Mouse (Mus musculus) neural tube, embryonic 13.5 days (tissue): Measurements from ENCODE around the gene Phlpp2. TPM values are rescaled to one million over a fixed set of nuclear protein-coding genes. Genes with fewer than 3 reads are reported as not detected.
A peak's percentile ranks its signal among the peaks of the same experiment; 100 is the strongest.

Experiments used
- ATAC-seq: fragments of 200-750 bp; cut with Nextera tagmentation; 2 replicates; pipeline ENCODE4 v1.8.0; 2017; ENCODE audit warnings: low read depth, mild to moderate bottlenecking, moderate TSS enrichment, moderate library complexity
- H3K27ac ChIP-seq: fragments of 300-500 bp; sonication (generic); replicated peaks from 2 replicates; pipeline ENCODE4 v1.5.1; 2015; ENCODE audit warnings: moderate library complexity, mild to moderate bottlenecking, inconsistent platforms
- H3K27me3 ChIP-seq: fragments of 300-500 bp; sonication (generic); 2 replicates; pipeline ENCODE4 v1.6.1; 2015; ENCODE audit warnings: mild to moderate bottlenecking, inconsistent platforms
- H3K36me3 ChIP-seq: fragments of 300-500 bp; sonication (generic); 2 replicates; pipeline ENCODE4 v1.6.1; 2015; ENCODE audit warnings: mild to moderate bottlenecking, inconsistent platforms
- H3K4me1 ChIP-seq: fragments of 300-500 bp; sonication (generic); replicated peaks from 2 replicates; pipeline ENCODE4 v1.6.1; 2015; ENCODE audit warnings: inconsistent platforms
- H3K4me2 ChIP-seq: fragments of 300-500 bp; sonication (generic); 2 replicates; pipeline ENCODE4 v1.6.1; 2015; ENCODE audit warnings: inconsistent platforms, mild to moderate bottlenecking, moderate library complexity
- H3K4me3 ChIP-seq: fragments of 300-500 bp; sonication (generic); 2 replicates; pipeline ENCODE4 v1.5.1; 2015; ENCODE audit warnings: mild to moderate bottlenecking, inconsistent platforms
- H3K9ac ChIP-seq: fragments of 300-500 bp; sonication (generic); 2 replicates; pipeline ENCODE4 v1.6.1; 2015; ENCODE audit warnings: moderate library complexity, mild to moderate bottlenecking, inconsistent platforms
- H3K9me3 ChIP-seq: fragments of 300-500 bp; sonication (generic); 2 replicates; pipeline ENCODE4 v1.6.1; 2016; ENCODE audit warnings: inconsistent platforms
- WGBS: fragments of 180-500 bp; shearing (Covaris S2); methylation state at CpG from one replicate; pipeline ENCODE4 v1.1.7; 2015; 5-methylcytosine and 5-hydroxymethylcytosine counted together
- polyA plus RNA-seq: library from polyadenylated mRNA; unstranded; fragments of >200 nt; fragmentation: Nextera tagmentation; extraction: Ambion mirVana; gene quantifications from 2 replicates; pipeline ENCODE4 v1.2.1, GENCODE M21; 2015

Phlpp2 gene
- polyA plus RNA-seq, 1 experiment from 2014 or later, result 3.8 TPM

- Histone ChIP-seq H3K4me1 (peaks cover 15% of the 10 kb centered on the region; the same call in 1 of the 2 replicates), H3K4me3 (no peak overlapping the region), H3K4me2 (no peak overlapping the region), H3K27me3 (no peaks in the 10 kb centered on the region), H3K27ac (no peak overlapping the region), H3K9ac (no peak overlapping the region), H3K9me3 (peaks cover 12% of the 10 kb centered on the region; the same call in 1 of the 2 replicates), H3K36me3 (no peaks in the 10 kb centered on the region)
- no peak for ATAC-seq
- 83% methylated on average over 6 of the region's 6 CpGs for WGBS
Observed at GRCm38 (mm10) chr8:109979339-109979738, 111.0 kb downstream of the Phlpp2 start.

DNA sequence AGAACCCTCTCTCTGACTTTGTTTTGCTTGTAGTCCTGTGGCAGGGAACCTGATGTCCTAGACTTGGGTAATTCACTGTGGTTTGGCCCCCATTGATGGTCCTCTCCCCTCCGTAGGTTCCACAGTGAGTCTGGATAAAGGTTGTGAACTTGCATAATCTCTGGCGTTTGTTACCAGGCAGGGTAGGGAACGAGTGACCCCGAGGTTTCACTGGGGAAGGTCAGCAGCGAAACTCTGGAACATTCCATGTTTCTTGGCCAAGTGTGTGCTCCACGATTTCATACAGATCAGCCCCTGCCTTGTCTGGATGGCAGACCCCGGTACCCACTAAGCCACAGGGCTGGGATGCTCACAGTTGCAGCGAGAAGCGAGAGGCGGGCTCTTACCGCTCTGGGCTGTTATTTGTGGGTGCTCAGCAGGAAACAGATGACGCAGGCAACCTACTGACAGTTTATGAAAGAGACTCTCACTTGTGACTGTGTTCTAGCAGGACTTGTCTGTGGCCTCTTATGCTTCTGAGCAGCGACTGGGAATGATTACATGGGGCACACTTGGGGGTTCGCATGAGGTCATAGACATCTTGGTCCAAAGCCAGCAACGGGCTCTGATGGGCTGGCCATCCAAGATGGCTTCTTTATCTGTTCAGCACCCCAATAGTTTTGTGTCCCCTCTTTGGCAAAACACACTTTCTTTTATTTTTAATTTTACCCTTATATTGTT is 114.2 kb downstream of the Phlpp2 start:
- Histone ChIP-seq H3K9me3 (no peaks in the 10 kb centered on the region), H3K27ac (no peak overlapping the region), H3K9ac (no peak overlapping the region), H3K36me3 (no peaks in the 10 kb centered on the region), H3K27me3 (no peaks in the 10 kb centered on the region), H3K4me3 (no peak overlapping the region), H3K4me2 (no peak overlapping the region), H3K4me1 (peaks cover 23% of the 10 kb centered on the region; the same call in 1 of the 2 replicates)
- WGBS, result 79% methylated on average over 15 of the region's 15 CpGs
- no peak for ATAC-seq

GRCm38 (mm10) chr8:109983944-109984343 is 115.6 kb downstream of the Phlpp2 start:
- Histone ChIP-seq H3K4me2 (peak overlapping the region; percentile 2; the same call in 1 of the 2 replicates), H3K9me3 (no peaks in the 10 kb centered on the region), H3K4me3 (no peak overlapping the region), H3K9ac (no peak overlapping the region), H3K27me3 (no peaks in the 10 kb centered on the region), H3K27ac (peak overlapping the region; percentile 67), H3K4me1 (peaks cover 23% of the 10 kb centered on the region; the same call in 1 of the 2 replicates), H3K36me3 (no peaks in the 10 kb centered on the region)
- peak; percentile 65; the same call in 1 of the 2 replicates for ATAC-seq
- WGBS, result 24% methylated on average over 5 of the region's 5 CpGs

- H3K9me3 ChIP-seq, result no peaks in the 10 kb centered on the region
- no peaks in the 10 kb centered on the region for H3K36me3 ChIP-seq
- WGBS, result 70% methylated on average over 7 of the region's 7 CpGs
Observed at GRCm38 (mm10) chr8:109986384-109986783, 118.0 kb downstream of the Phlpp2 start.

GRCm38 (mm10) chr8:109987776-109988175 is 119.4 kb downstream of the Phlpp2 start:
- 86% methylated on average over 7 of the region's 7 CpGs for WGBS
- Histone ChIP-seq H3K4me1 (peaks cover 20% of the 10 kb centered on the region; the same call in 1 of the 2 replicates), H3K27me3 (no peaks in the 10 kb centered on the region), H3K4me2 (no peak overlapping the region), H3K9me3 (no peaks in the 10 kb centered on the region), H3K4me3 (no peak overlapping the region), H3K27ac (no peak overlapping the region), H3K9ac (no peak overlapping the region), H3K36me3 (no peaks in the 10 kb centered on the region)
- ATAC-seq, result no peak

More at GRCm38 (mm10) chr8:109986384-109986783, 118.0 kb downstream of the Phlpp2 start:
- Histone ChIP-seq H3K27me3 (no peaks in the 10 kb centered on the region), H3K27ac (no peak overlapping the region), H3K4me1 (peaks cover 23% of the 10 kb centered on the region; the same call in 1 of the 2 replicates), H3K9ac (no peak overlapping the region), H3K4me3 (no peak overlapping the region), H3K4me2 (no peak overlapping the region)
- ATAC-seq, result no peak

- H3K4me2 ChIP-seq, result no peak overlapping the region
- H3K9ac ChIP-seq, result no peak overlapping the region
- WGBS, result 93% methylated on average over 8 of the region's 8 CpGs
- no peaks in the 10 kb centered on the region for H3K9me3 ChIP-seq
- no peaks in the 10 kb centered on the region for H3K36me3 ChIP-seq
- no peak overlapping the region for H3K27ac ChIP-seq
- no peak for ATAC-seq
- peaks cover 9% of the 10 kb centered on the region; the same call in 1 of the 2 replicates for H3K4me1 ChIP-seq
- H3K27me3 ChIP-seq, result no peaks in the 10 kb centered on the region
- H3K4me3 ChIP-seq, result no peak overlapping the region
Observed at GRCm38 (mm10) chr8:109989151-109989550, 120.8 kb downstream of the Phlpp2 start.

- Histone ChIP-seq H3K27ac (no peak within 1 kb of the TSS), H3K4me2 (no peak within 1 kb of the TSS), H3K9ac (no peak within 1 kb of the TSS), H3K27me3 (no peaks in the 10 kb centered on the region), H3K4me3 (no peak within 1 kb of the TSS), H3K36me3 (no peaks in the 10 kb centered on the region), H3K9me3 (no peaks in the 10 kb centered on the region), H3K4me1 (no peaks in the 10 kb centered on the region)
- WGBS, result 87% methylated on average over 8 of the region's 8 CpGs
- no peak for ATAC-seq
Observed at GRCm38 (mm10) chr8:109990224-109990623, 121.9 kb downstream of the Phlpp2 start, which contains the start of gene Tat. TSS of gene Tat (plus strand) at chr8:109990437.

- no peak for ATAC-seq
- no peak overlapping the region for H3K9ac ChIP-seq
- H3K36me3 ChIP-seq, result no peaks in the 10 kb centered on the region
- WGBS, result 71% methylated on average over 5 of the region's 5 CpGs
- no peaks in the 10 kb centered on the region for H3K9me3 ChIP-seq
- H3K4me2 ChIP-seq, result no peak overlapping the region
- H3K27ac ChIP-seq, result no peak overlapping the region
- no peaks in the 10 kb centered on the region for H3K4me1 ChIP-seq
- no peaks in the 10 kb centered on the region for H3K27me3 ChIP-seq
- no peak overlapping the region for H3K4me3 ChIP-seq
Observed at GRCm38 (mm10) chr8:109992166-109992565, 123.8 kb downstream of the Phlpp2 start.

DNA sequence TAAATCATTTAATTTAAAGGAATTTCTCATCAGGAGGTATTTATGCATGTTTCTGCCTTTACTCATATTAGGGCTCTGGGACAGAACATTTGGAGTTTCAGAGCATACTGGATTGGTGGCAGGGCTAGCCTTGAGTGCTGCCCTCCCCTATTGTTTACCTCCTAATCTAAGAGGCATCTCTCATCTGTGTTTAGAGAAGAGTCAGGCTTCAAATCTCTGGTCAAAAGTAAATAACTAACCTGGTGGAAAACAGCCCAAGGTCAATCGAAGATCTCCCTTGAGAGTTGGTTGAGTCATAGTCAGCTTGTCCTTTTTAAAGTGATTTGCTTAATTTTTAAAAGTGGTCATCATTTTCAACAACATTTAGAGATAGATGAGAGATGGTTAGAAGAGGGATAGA is 124.6 kb downstream of the Phlpp2 start:
- WGBS, result 87% methylated on average over 1 of the region's 1 CpGs
- no peak for ATAC-seq

More for the DNA sequence above, 124.6 kb downstream of the Phlpp2 start:
- Histone ChIP-seq H3K27ac (no peak overlapping the region), H3K9me3 (no peaks in the 10 kb centered on the region), H3K4me1 (no peaks in the 10 kb centered on the region), H3K4me2 (no peak overlapping the region), H3K9ac (no peak overlapping the region), H3K4me3 (no peak overlapping the region), H3K27me3 (no peaks in the 10 kb centered on the region), H3K36me3 (no peaks in the 10 kb centered on the region)

Other genes with a start within 250 kb of the Phlpp2 start
- gene Ist1, start 175.3 kb upstream of the Phlpp2 start, polyA plus RNA-seq, result 177 and 190 TPM in 2 replicates
- gene Zfp821, start 163.0 kb upstream of the Phlpp2 start, polyA plus RNA-seq, result 69.6 and 74.6 TPM in 2 replicates
- 3.5 and 3.7 TPM in 2 replicates for gene Atxn1l, start 130.8 kb upstream of the Phlpp2 start, polyA plus RNA-seq
- 49.6 and 53.4 TPM in 2 replicates for gene Ap1g1, start 90.0 kb upstream of the Phlpp2 start, polyA plus RNA-seq
- 0.55 and 0.74 TPM in 2 replicates for gene Marveld3, start 93.7 kb downstream of the Phlpp2 start, polyA plus RNA-seq
- not detected in 2 replicates for gene Tat, start 121.9 kb downstream of the Phlpp2 start, polyA plus RNA-seq
- gene Chst4, start 171.2 kb downstream of the Phlpp2 start, polyA plus RNA-seq, result not detected in 2 replicates
- 19.4 and 19.7 TPM in 2 replicates for gene Zfp612, start 211.2 kb downstream of the Phlpp2 start, polyA plus RNA-seq
- not detected in 2 replicates for gene Gm21964, start 232.7 kb downstream of the Phlpp2 start, polyA plus RNA-seq
- gene Gm17720, start 234.2 kb downstream of the Phlpp2 start, polyA plus RNA-seq, result not detected in 2 replicates